Mouse (Mus musculus): ENCODE measurements at regions not wholly inside any gene's neighbourhood (a gene's known extent, or its start where the extent isn't known, plus 50 kb on each side); places are given as distances from the start of the nearest gene placed in this dataset.

DNA sequence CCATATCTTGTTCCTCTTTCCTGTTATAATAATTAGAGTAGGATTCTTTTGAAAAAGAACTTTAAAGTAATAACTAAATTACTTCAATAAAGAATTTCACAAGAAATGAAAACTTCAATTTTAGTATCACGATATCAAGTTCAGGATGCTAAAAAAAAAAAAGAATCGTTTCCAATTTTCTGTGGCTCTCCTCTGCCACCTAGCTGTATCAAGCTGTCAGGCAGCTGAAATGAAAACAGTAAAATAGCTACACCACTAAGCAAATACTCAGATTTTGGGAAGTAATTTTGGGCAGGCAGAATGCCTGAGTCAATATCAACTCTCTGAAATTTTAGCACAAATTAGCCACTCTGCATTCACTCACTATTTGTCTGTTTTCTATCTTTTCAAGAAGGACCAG is 694.5 kb upstream of the Arrdc3 start:
- TF ChIP-seq CTCF (IDR thresholded peaks at IDR 0.05; ENCODE audit: borderline replicate concordance, insufficient read depth, low read length) (no peak), POLR2A (IDR thresholded peaks at IDR 0.05; ENCODE audit: low read depth, low read length) (no peak)
- no peak overlapping the region for H3K27ac ChIP-seq (ENCODE audit: insufficient read depth, low read length)
- H3K4me3 ChIP-seq (ENCODE audit: insufficient read depth, low read length): no peak overlapping the region
- H3K4me1 ChIP-seq (ENCODE audit: control insufficient read depth, insufficient read depth, low read length): no peaks in the 10 kb centered on the region

DNA sequence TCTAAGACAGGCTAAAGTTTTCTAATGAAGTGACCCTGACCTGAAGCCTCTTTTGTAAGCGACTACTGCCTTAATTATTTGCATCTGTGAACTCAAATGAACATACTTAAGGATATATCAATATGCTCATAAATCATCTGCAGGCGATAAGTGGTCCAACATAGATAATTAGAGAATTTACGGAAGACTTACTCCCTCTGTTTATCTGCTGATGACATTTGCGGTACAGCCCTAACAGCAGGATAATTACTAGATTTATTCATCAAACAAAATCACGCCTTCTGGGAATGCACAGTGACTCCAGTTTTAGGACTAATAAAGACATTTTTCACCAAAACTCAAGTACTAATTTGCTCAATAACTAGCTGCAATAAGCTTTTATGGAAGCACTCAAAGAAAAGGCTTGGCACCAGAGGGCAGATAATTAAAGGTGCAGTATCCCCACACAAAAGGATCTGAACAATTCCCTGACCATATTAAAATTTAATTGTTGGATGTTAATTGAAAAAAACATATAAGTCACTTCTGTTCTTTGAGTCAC is 688.0 kb upstream of the Arrdc3 start:
- no peak for TF ChIP-seq CTCF (IDR thresholded peaks at IDR 0.05; ENCODE audit: borderline replicate concordance, insufficient read depth, low read length)
- no peak for TF ChIP-seq POLR2A (IDR thresholded peaks at IDR 0.05; ENCODE audit: low read depth, low read length)

GRCm38 (mm10) chr13:80224110-80224509 is 659.1 kb upstream of the Arrdc3 start:
- Histone ChIP-seq H3K4me3 (ENCODE audit: insufficient read depth, low read length) (no peak overlapping the region), H3K4me1 (ENCODE audit: control insufficient read depth, insufficient read depth, low read length) (no peaks in the 10 kb centered on the region; the same call in 1 of the 2 replicates), H3K27ac (ENCODE audit: insufficient read depth, low read length) (no peak overlapping the region)
- TF ChIP-seq POLR2A (IDR thresholded peaks at IDR 0.05; ENCODE audit: low read depth, low read length): no peak
- TF ChIP-seq CTCF (IDR thresholded peaks at IDR 0.05; ENCODE audit: borderline replicate concordance, insufficient read depth, low read length): no peak

More for the DNA sequence above, 688.0 kb upstream of the Arrdc3 start:
- Histone ChIP-seq H3K27ac (ENCODE audit: insufficient read depth, low read length) (no peak overlapping the region), H3K4me3 (ENCODE audit: insufficient read depth, low read length) (no peak overlapping the region), H3K4me1 (ENCODE audit: control insufficient read depth, insufficient read depth, low read length) (no peaks in the 10 kb centered on the region)

DNA sequence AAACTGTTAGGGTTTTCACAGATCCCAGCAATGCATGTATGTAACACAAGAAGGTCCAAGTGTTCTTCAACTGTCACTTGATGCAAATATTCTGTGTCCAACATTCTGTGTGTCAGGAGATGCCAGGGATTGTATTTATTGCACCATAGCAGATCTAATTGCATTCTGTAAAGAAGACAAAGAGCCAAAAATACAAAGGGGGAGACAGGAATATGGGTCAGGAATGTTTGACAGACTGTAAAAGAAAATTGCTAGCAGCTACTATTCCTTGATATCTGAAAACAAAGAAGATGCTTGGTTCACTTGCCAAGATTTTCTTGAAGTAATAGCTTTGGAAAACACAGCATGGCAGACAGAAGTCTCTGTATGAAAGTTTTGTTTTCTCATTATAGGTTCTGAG is 651.8 kb upstream of the Arrdc3 start:
- Histone ChIP-seq H3K27ac (ENCODE audit: insufficient read depth, low read length) (no peak overlapping the region), H3K4me3 (ENCODE audit: insufficient read depth, low read length) (no peak overlapping the region), H3K4me1 (ENCODE audit: control insufficient read depth, insufficient read depth, low read length) (no peaks in the 10 kb centered on the region)
- TF ChIP-seq CTCF (IDR thresholded peaks at IDR 0.05; ENCODE audit: borderline replicate concordance, insufficient read depth, low read length) (no peak), POLR2A (IDR thresholded peaks at IDR 0.05; ENCODE audit: low read depth, low read length) (no peak)

- Histone ChIP-seq H3K4me1 (ENCODE audit: control insufficient read depth, insufficient read depth, low read length) (no peaks in the 10 kb centered on the region), H3K27ac (ENCODE audit: insufficient read depth, low read length) (no peak overlapping the region), H3K4me3 (ENCODE audit: insufficient read depth, low read length) (no peak overlapping the region)
- TF ChIP-seq CTCF (IDR thresholded peaks at IDR 0.05; ENCODE audit: borderline replicate concordance, insufficient read depth, low read length) (no peak), POLR2A (IDR thresholded peaks at IDR 0.05; ENCODE audit: low read depth, low read length) (no peak)
Measured at GRCm38 (mm10) chr13:80235254-80236032, 647.7 kb upstream of the Arrdc3 start.

DNA sequence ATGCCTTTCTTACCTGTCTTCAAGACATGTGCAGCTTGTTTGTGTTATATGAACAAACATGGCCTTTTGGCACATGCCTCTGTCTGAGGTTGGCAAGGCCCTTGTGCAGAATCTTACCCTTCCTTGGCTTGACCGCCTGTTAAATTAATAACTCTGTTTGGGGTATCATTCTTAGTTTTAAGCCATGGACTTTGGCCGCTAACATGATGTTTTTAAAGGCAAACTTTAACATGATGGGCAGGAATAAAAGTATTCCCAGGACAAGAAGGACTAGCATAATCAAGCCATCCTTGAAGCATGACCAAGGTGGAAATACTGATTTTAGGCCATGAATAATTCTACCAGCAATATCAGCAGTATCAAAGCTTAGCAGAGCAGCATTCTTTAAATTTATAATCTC is 620.4 kb upstream of the Arrdc3 start:
- no peak overlapping the region for H3K27ac ChIP-seq (ENCODE audit: insufficient read depth, low read length)
- H3K4me3 ChIP-seq (ENCODE audit: insufficient read depth, low read length): no peak overlapping the region
- H3K4me1 ChIP-seq (ENCODE audit: control insufficient read depth, insufficient read depth, low read length): no peaks in the 10 kb centered on the region
- TF ChIP-seq POLR2A (IDR thresholded peaks at IDR 0.05; ENCODE audit: low read depth, low read length) (no peak), CTCF (IDR thresholded peaks at IDR 0.05; ENCODE audit: borderline replicate concordance, insufficient read depth, low read length) (no peak)

DNA sequence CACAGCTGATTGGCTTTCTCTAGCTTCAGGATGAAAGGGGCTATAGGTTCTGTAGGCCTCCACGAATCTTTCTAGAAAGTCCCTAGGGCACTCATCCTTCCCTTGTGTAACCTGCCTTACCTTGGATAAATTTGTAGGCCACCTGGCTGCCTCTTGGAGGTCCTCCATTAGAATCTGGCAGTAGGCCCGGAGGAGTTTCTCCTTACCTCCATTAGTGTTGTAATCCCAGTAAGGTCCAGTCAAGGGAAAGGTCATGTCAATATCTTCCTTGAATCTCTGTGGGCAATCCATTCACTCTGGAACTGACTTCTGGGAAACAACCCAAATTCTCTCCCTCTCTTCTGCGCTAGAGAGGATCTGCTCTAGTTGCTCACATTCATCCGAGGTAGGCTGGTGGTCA is 616.1 kb upstream of the Arrdc3 start:
- Histone ChIP-seq H3K4me1 (ENCODE audit: control insufficient read depth, insufficient read depth, low read length) (no peaks in the 10 kb centered on the region), H3K27ac (ENCODE audit: insufficient read depth, low read length) (no peak overlapping the region)
- no peak for TF ChIP-seq POLR2A (IDR thresholded peaks at IDR 0.05; ENCODE audit: low read depth, low read length)

DNA sequence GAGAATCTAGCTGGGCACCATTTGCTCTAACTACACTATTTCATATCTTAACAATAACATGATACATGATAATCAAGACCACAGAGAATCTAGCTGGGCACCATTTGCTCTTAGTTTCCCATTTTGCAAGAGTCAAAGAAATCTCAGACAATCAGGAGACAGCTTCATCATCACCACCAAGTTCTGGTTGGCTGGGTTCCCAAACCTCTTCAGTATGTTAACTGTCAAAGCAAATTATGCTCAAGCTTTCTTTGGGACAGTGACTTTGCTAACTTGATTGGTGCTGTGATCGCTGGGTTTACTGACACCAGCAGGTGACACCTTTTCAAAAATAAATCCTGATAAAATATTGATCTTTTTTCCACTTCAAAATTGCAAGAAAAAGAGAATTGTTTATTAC is 609.2 kb upstream of the Arrdc3 start:
- H3K4me3 ChIP-seq (ENCODE audit: insufficient read depth, low read length): no peak overlapping the region
- no peaks in the 10 kb centered on the region for H3K4me1 ChIP-seq (ENCODE audit: control insufficient read depth, insufficient read depth, low read length)
- no peak overlapping the region for H3K27ac ChIP-seq (ENCODE audit: insufficient read depth, low read length)
- TF ChIP-seq POLR2A (IDR thresholded peaks at IDR 0.05; ENCODE audit: low read depth, low read length): no peak
- TF ChIP-seq CTCF (IDR thresholded peaks at IDR 0.05; ENCODE audit: borderline replicate concordance, insufficient read depth, low read length): no peak

More for the DNA sequence above, 616.1 kb upstream of the Arrdc3 start:
- H3K4me3 ChIP-seq (ENCODE audit: insufficient read depth, low read length): no peak overlapping the region

GRCm38 (mm10) chr13:80291744-80292515 is 591.3 kb upstream of the Arrdc3 start:
- H3K4me3 ChIP-seq (ENCODE audit: insufficient read depth, low read length): no peak overlapping the region
- H3K27ac ChIP-seq (ENCODE audit: insufficient read depth, low read length): no peak overlapping the region
- no peaks in the 10 kb centered on the region for H3K4me1 ChIP-seq (ENCODE audit: control insufficient read depth, insufficient read depth, low read length)
- TF ChIP-seq CTCF (IDR thresholded peaks at IDR 0.05; ENCODE audit: borderline replicate concordance, insufficient read depth, low read length): no peak
- no peak for TF ChIP-seq POLR2A (IDR thresholded peaks at IDR 0.05; ENCODE audit: low read depth, low read length)

- no peak for TF ChIP-seq POLR2A (IDR thresholded peaks at IDR 0.05; ENCODE audit: low read depth, low read length)
- TF ChIP-seq CTCF (IDR thresholded peaks at IDR 0.05; ENCODE audit: borderline replicate concordance, insufficient read depth, low read length): no peak
- Histone ChIP-seq H3K4me1 (ENCODE audit: control insufficient read depth, insufficient read depth, low read length) (no peaks in the 10 kb centered on the region), H3K4me3 (ENCODE audit: insufficient read depth, low read length) (no peak overlapping the region), H3K27ac (ENCODE audit: insufficient read depth, low read length) (no peak overlapping the region)
Measured at GRCm38 (mm10) chr13:80295723-80296122, 587.5 kb upstream of the Arrdc3 start.
